Mouse (Mus musculus) heart, adult 8-10 months (tissue): ENCODE data around the gene Hspa5. TPM values are rescaled to one million over a fixed set of nuclear protein-coding genes. Genes with fewer than 3 reads are reported as not detected.
"Not testable (repeated sequence)": the region's sequence is repeated elsewhere in the genome, so short reads cannot be mapped to it uniquely, and the experiment has no call there.

Source experiments
- DNase-seq: peaks from one replicate; pipeline ENCODE4 v3.0.0; 2022; ENCODE audit warnings: low spot score
- total RNA-seq, 4 experiments: library from RNA; stranded (reverse); gene quantifications; 2 replicates each; pipeline ENCODE4 v1.2.4; 2022

The Hspa5 gene
- total RNA-seq, 4 experiments from 2014 or later: 590 to 816 (median 680) TPM

DNA sequence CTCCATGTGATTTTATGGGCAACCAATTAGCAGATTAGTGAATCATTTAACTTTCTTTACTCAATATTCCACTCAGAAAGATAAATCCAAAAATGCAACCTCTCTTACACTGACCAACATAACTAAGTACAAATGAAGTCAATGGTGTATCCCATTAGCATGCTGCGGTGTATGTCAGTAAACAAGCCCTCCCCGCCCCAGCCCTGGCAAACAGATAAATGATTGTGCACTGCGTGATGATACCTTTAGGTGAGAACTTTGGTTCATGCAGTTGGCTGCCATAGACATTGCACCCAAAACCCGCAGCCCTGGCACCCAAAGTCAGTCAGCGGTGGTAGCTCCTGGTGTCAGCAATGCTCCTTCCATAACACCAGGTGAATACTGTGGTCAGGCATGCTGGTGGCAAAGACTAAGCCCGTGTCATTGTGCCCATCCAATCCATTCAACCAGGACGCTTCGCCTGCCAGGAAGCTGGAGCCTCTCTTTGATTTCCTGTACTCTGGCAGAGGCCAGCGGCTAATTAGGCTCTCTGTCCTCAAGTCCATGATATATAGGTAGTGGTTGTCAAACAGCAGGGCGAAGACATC lies 33.7 kb downstream of the Hspa5 start:
- DNase-seq: no peak

DNA sequence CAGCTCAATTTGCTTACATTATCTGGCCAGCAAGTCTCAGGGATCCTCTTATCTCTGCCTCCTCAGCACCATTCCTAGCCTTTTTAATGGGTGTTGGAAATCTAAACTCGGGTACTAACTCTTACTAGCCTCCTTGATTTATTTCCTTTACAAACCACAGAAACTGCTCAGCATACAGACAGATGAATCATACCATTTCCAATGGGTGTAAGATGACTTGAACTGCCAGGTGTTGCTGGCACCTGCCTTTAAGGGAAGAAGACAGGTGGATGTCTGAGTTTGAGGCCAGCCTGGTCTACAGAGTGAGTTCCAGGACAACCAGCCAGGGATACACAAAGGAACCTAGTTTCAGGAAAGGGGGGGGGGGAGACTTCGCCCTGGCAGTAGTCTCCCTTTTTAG lies 36.3 kb downstream of the Hspa5 start:
- DNase-seq: no peak

DNA sequence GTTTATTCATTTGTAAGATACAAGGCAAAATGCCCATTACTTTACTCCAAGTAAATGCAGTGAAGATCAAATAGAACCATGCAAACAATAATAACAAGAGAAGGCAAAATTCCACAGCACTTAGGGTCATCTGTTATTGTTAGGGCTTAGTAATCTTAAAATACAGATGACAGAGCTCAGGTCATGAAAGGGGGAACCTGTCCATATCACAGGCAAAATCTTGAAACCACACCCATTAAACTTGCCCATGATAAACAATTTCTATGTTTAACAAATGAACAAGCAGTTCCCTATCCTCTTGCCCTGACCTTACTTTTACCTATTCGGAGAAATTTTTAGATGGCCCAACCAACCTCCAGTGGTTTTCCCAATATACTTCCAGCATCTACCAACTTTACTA lies 37.8 kb downstream of the Hspa5 start:
- no peak for DNase-seq

DNA sequence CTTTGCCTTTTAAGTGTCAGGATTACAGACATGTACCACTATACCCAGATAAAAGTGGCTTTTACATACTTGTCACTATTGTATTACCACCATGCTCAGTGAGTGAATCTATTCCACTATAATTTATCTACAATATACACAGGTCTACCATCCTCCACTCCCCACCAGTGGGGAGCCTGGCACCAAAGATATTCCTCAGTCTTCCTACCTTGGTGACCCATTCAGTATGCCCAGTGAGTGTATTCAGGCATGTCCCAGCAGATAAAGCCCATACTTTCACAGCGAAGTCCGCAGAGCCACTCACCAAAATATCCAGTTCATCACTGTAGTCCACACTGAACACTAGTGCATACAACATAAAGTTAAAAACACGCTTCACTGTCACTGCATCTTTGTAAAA lies 39.0 kb downstream of the Hspa5 start:
- no peak for DNase-seq

DNA sequence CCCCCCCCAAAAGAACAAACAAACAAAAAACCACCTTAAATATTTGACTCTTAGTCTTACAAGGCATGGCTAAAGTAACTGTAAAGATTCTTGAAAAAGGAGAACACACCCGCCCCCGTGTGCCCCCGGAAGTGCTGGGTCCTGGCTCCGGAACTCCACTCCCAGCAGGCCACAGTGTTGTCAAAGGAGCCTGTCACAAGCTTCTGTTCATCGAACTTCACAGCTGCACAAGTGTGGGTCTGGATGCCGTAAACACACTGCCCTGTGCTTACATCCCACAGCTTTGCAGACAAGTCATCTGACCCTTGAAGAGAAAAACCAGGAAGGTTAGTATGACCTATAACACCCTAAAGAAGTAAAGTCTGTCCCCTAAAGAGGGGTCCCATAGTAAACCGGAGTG lies 40.9 kb downstream of the Hspa5 start:
- no peak for DNase-seq

DNA sequence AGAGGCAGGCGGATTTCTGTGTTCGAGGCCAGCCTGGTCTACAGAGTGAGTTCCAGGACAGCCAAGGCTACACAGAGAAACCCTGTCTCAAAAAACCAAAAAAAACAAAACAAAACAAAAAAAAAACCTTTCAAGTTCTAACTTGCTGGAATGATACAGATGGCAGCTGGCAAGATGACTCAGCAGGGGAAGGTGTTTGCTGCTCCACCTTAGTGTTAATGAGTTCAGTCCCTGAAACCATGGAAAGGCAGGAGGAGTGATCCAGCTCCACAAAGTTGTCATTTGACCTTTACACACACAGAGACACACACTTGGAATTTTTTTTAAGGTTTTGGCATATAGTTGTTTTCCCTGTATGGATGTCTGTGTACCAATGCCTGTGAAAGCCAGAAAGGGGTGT lies 44.1 kb downstream of the Hspa5 start:
- DNase-seq: not testable (repeated sequence)

DNA sequence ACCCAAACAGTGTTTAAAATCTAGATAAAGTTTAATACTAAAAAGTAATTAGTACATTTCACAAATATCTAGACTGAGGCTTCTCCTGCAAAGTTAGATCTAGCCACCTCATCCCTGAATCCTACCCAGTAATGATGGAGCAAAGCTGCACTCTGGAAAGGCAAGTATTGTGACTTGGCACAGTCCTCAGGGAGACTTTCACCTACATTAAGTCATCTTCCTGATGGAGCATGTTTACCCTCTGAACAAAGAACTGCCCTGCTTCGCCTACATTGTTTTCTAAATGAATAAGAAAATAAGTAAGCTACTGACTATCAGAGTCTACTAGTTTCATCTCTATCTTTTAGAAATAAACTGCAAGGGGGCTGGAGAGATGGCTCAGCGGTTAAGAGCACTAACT lies 46.7 kb downstream of the Hspa5 start:
- DNase-seq: no peak

DNA sequence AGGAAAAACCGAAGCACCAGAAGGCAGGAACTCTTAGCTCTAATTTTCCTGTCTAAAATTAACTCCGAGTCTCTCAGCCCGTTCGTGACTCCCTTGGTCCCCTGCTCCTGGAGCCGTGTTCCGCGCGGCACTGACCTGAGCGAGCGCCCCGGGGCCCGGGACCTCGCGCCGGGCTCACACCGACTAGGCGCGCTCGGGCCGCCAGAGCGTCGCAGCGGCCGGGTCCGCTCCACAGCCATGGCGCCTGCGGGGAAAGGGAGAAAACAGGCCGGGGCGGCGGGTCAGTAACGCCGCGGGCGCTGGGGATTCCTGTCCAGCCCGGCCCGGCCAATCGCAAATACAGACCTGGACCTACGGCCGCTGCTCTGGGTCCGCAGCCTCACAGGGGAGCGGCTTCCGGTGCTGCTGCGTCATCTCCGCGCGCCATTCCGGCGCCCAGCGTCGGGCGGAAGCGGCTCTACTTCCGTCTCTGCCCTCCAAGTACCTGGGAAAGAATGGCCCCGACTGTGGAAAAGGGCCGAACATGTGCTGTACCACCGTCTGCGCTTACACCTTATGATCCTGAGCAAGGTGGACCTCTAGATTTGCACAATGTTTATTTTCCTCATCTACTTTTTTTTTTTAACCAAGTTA lies 54.2 kb downstream of the Hspa5 start, which contains the start of gene Fbxw2:
Fbxw2 (minus strand) TSS at position 485 of the 633 bp plus-strand sequence.
- peak; percentile 90 for DNase-seq

DNA sequence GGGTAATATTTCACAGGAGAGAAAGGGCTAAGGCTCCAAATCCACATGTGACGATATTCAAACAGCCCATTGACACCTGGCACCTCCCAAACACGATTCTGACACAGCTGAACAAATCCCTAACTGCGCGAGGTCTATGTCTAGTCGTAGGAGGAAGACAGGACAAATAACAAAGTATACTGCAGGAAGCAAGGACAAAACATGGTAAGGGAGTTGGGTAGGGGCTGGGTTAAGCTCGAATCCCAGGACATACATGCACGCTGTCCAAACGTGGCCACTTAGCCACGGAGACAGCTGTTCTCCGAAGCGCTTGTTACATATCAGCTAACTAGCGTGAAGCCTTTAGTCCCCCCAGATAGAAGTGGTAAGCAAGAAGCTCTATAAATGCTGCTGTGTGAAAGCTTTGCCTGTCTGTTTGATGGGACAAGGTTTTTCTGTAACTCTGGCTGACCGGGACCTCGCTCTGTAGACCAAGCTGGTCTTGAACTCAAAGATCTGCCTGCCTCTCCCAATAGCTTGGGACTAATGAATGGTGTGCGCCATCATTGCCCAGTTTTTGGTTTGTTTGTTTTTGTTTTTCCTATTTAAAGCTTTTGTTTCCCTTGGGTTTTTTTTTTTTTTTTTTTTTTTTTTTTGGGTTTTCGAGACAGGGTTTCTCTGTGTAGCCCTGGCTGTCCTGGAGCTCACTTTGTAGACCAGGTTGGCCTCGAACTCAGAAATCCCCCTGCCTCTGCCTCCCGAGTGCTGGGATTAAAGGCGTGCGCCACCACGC lies 54.9 kb downstream of the Hspa5 start:
- no peak for DNase-seq

Other genes with a start within 250 kb of the Hspa5 start
- gene Gapvd1, start 16.7 kb upstream of the Hspa5 start, total RNA-seq: 10 to 100 TPM; 35.0 to 38.9 (median 37.2) TPM
- 10 to 100 TPM; 10.2 to 14.5 (median 11.3) TPM for gene Rabepk, start 27.9 kb downstream of the Hspa5 start, total RNA-seq
- 10 to 100 TPM; 41.3 to 48.6 (median 45.1) TPM for gene Fbxw2, start 54.3 kb downstream of the Hspa5 start, total RNA-seq
- gene Gm34653, start 61.0 kb downstream of the Hspa5 start, total RNA-seq: not detected
- gene Cutal, start 102.4 kb downstream of the Hspa5 start, total RNA-seq: 1 to 10 TPM in 2 of 4 experiments, under 1 TPM in 2; 0.87 to 2.1 (median 1.1) TPM
- gene Psmd5, start 103.0 kb downstream of the Hspa5 start, total RNA-seq: 10 to 100 TPM; 11.2 to 13.0 (median 11.9) TPM
- 1 to 10 TPM in 2 of 4 experiments, under 1 TPM in 2; 0.66 to 1.5 (median 1.2) TPM for gene Phf19, start 142.1 kb downstream of the Hspa5 start, total RNA-seq
- 1 to 10 TPM; 1.1 to 2.6 (median 1.2) TPM for gene Traf1, start 189.8 kb downstream of the Hspa5 start, total RNA-seq